Mouse (Mus musculus): ENCODE results near the gene Asah2. TPM values are rescaled to one million over a fixed set of nuclear protein-coding genes. Genes with fewer than 3 reads are reported as not detected.

The Asah2 gene
- polyA plus RNA-seq, 1 experiment = 0.01 TPM

DNA sequence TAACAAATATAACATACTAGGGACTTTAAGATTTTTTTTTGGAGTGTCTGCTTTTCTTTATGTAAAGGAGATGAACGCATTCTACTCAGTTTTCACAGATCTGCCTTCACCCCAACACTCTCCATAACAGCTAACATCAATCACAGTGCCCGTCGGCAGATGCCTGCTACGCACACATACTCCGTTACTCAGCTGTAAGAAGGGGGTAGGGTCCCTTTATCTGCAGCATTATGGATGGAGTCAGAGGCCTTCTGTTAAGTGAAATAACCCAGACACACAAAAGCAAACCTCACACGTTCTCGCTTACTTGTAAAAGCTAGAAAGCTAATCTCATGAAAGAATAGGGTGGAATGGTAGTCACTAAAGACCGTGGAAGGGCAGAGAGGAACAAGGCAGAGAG, 88.3 kb downstream of the Asah2 start:
- no peaks in the 10 kb centered on the region for H3K9me3 ChIP-seq (ENCODE audit: control insufficient read depth, low read length)
- TF ChIP-seq TAL1 (IDR thresholded peaks at IDR 0.05; ENCODE audit: low read length) = no peak
- no peak for TF ChIP-seq GATA1 (IDR thresholded peaks at IDR 0.05; ENCODE audit: low read length)
- no peaks in the 10 kb centered on the region for H3K27me3 ChIP-seq (ENCODE audit: control insufficient read depth)
- no peaks in the 10 kb centered on the region for H3K36me3 ChIP-seq (ENCODE audit: control insufficient read depth)
- no peak overlapping the region for H3K4me3 ChIP-seq (replicated peaks)
- H3K4me1 ChIP-seq (ENCODE audit: control insufficient read depth) = peaks cover 5% of the 10 kb centered on the region

GRCm38 (mm10) chr19:32018585-32018984, 89.4 kb downstream of the Asah2 start:
- no peaks in the 10 kb centered on the region for H3K27me3 ChIP-seq (ENCODE audit: control insufficient read depth)
- no peak overlapping the region for H3K4me3 ChIP-seq (replicated peaks)
- H3K36me3 ChIP-seq (ENCODE audit: control insufficient read depth) = no peaks in the 10 kb centered on the region
- no peaks in the 10 kb centered on the region for H3K9me3 ChIP-seq (ENCODE audit: control insufficient read depth, low read length)
- peaks cover 5% of the 10 kb centered on the region for H3K4me1 ChIP-seq (ENCODE audit: control insufficient read depth)
- no peak for TF ChIP-seq GATA1 (IDR thresholded peaks at IDR 0.05; ENCODE audit: low read length)
- no peak for TF ChIP-seq TAL1 (IDR thresholded peaks at IDR 0.05; ENCODE audit: low read length)

DNA sequence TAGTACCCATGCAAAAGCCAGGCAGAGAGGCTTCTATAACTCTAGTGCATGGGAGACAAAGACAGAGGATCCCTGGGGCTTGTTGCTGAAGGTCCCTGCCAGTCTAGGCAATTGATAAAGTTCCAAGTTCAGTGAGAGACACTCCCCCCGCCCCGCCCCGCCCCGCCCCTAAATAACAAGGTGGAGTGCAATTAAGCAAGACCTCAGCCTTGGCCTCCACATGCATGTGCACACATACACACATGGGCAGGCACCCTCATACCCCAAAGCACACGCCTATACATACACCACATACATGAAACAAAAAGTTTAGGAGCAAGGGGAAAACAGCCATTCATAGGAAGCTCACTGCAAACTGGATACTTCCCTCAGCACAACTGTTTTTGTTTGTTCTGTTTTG, 90.0 kb downstream of the Asah2 start:
- Histone ChIP-seq H3K36me3 (ENCODE audit: control insufficient read depth) (no peaks in the 10 kb centered on the region), H3K4me1 (ENCODE audit: control insufficient read depth) (peaks cover 5% of the 10 kb centered on the region), H3K4me3 (replicated peaks) (no peak overlapping the region), H3K27me3 (ENCODE audit: control insufficient read depth) (no peaks in the 10 kb centered on the region), H3K9me3 (ENCODE audit: control insufficient read depth, low read length) (no peaks in the 10 kb centered on the region)
- TF ChIP-seq GATA1 (IDR thresholded peaks at IDR 0.05; ENCODE audit: low read length) = no peak
- no peak for TF ChIP-seq TAL1 (IDR thresholded peaks at IDR 0.05; ENCODE audit: low read length)

DNA sequence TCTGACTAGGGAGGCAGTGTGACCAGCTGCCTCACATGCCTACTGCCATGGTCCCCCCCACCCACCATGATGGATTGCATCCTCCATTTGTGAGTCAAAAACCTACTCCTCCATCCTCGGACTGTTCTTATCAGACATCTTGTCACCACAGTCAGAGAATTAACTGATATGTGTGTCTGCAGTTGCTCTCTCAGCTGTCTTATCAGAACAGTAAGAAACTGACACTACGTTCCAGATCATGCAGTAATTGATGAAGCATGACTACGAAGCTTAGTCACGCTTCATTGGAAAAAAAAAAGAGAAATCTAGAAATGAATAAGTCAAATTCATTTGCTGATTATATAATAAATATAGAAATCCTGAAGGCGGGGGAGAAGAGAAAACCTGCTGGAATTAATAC, 105.4 kb downstream of the Asah2 start:
- TF ChIP-seq GATA1 (IDR thresholded peaks at IDR 0.05; ENCODE audit: low read length) (no peak), TAL1 (IDR thresholded peaks at IDR 0.05; ENCODE audit: low read length) (no peak)

GRCm38 (mm10) chr19:31996916-31997315, 111.1 kb downstream of the Asah2 start:
- no peaks in the 10 kb centered on the region for H3K4me1 ChIP-seq (ENCODE audit: control insufficient read depth)
- TF ChIP-seq GATA1 (IDR thresholded peaks at IDR 0.05; ENCODE audit: low read length) (no peak), TAL1 (IDR thresholded peaks at IDR 0.05; ENCODE audit: low read length) (no peak)

More for the DNA sequence above, 105.4 kb downstream of the Asah2 start:
- Histone ChIP-seq H3K36me3 (ENCODE audit: control insufficient read depth) (no peaks in the 10 kb centered on the region), H3K4me3 (replicated peaks) (no peak overlapping the region), H3K4me1 (ENCODE audit: control insufficient read depth) (no peaks in the 10 kb centered on the region), H3K9me3 (ENCODE audit: control insufficient read depth, low read length) (no peaks in the 10 kb centered on the region), H3K27me3 (ENCODE audit: control insufficient read depth) (no peaks in the 10 kb centered on the region)

DNA sequence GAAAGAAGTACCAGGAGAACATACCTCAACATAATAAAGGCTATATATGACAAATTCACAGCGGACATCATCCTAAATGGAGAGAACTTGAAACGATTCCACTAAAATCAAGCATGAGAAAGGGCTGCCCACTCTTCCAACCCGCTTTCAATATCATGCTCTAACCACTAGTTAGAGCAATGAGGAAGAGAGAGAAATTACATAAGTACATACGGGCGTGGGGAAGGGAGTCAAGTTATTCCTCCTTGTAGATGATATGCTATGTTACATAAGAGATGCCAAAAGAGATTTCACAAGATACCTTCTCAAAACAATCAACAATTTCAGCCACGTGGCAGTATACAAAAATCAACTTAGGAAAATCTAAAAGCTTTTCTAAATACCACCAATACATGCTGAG, 117.0 kb downstream of the Asah2 start:
- Histone ChIP-seq H3K4me3 (replicated peaks) (no peak overlapping the region), H3K9me3 (ENCODE audit: control insufficient read depth, low read length) (no peaks in the 10 kb centered on the region), H3K36me3 (ENCODE audit: control insufficient read depth) (no peaks in the 10 kb centered on the region), H3K27me3 (ENCODE audit: control insufficient read depth) (no peaks in the 10 kb centered on the region), H3K4me1 (ENCODE audit: control insufficient read depth) (no peaks in the 10 kb centered on the region)
- TF ChIP-seq TAL1 (IDR thresholded peaks at IDR 0.05; ENCODE audit: low read length) = no peak
- TF ChIP-seq GATA1 (IDR thresholded peaks at IDR 0.05; ENCODE audit: low read length) = no peak

More at GRCm38 (mm10) chr19:31996916-31997315, 111.1 kb downstream of the Asah2 start:
- H3K36me3 ChIP-seq (ENCODE audit: control insufficient read depth) = no peaks in the 10 kb centered on the region
- no peaks in the 10 kb centered on the region for H3K9me3 ChIP-seq (ENCODE audit: control insufficient read depth, low read length)
- no peak overlapping the region for H3K4me3 ChIP-seq (replicated peaks)
- H3K27me3 ChIP-seq (ENCODE audit: control insufficient read depth) = no peaks in the 10 kb centered on the region

DNA sequence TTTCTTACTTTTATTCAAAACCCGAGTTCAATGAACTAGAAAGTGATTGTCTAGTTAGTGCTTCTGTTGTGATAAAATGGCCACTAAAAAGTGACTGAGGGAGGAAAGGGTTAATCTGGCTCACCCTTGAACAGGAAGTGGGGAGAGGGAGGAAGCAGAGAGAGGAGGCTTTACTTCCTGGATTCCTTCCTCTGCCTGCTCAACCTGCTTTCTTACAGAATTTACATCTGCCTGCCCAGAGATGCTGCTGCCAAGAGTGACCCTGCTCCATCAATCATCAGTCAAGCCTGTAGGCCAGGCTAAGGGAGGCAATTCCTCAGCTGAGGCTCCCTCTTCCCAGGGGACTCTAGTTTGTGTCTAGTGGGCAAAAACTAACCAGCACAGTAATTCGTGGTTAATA, 132.1 kb downstream of the Asah2 start:
- H3K4me1 ChIP-seq (ENCODE audit: control insufficient read depth) = no peaks in the 10 kb centered on the region
- no peak overlapping the region for H3K4me3 ChIP-seq (replicated peaks)
- H3K9me3 ChIP-seq (ENCODE audit: control insufficient read depth, low read length) = no peaks in the 10 kb centered on the region
- H3K36me3 ChIP-seq (ENCODE audit: control insufficient read depth) = no peaks in the 10 kb centered on the region
- H3K27me3 ChIP-seq (ENCODE audit: control insufficient read depth) = no peaks in the 10 kb centered on the region
- TF ChIP-seq GATA1 (IDR thresholded peaks at IDR 0.05; ENCODE audit: low read length) (no peak), TAL1 (IDR thresholded peaks at IDR 0.05; ENCODE audit: low read length) (no peak)

GRCm38 (mm10) chr19:31971998-31972397, 136.0 kb downstream of the Asah2 start:
- 0 out of 2 replicates have a peak, but pooled peaks cover 2% of the 10 kb centered on the region for H3K27me3 ChIP-seq (ENCODE audit: control insufficient read depth)
- no peaks in the 10 kb centered on the region for H3K4me1 ChIP-seq (ENCODE audit: control insufficient read depth)
- no peaks in the 10 kb centered on the region for H3K9me3 ChIP-seq (ENCODE audit: control insufficient read depth, low read length)
- TF ChIP-seq TAL1 (IDR thresholded peaks at IDR 0.05; ENCODE audit: low read length) (no peak), GATA1 (IDR thresholded peaks at IDR 0.05; ENCODE audit: low read length) (no peak)
- no peak overlapping the region for H3K4me3 ChIP-seq (replicated peaks)
- H3K36me3 ChIP-seq (ENCODE audit: control insufficient read depth) = no peaks in the 10 kb centered on the region

GRCm38 (mm10) chr19:31971405-31971804, 136.6 kb downstream of the Asah2 start:
- no peaks in the 10 kb centered on the region for H3K36me3 ChIP-seq (ENCODE audit: control insufficient read depth)
- H3K27me3 ChIP-seq (ENCODE audit: control insufficient read depth) = 0 out of 2 replicates have a peak, but pooled peaks cover 2% of the 10 kb centered on the region
- no peak overlapping the region for H3K4me3 ChIP-seq (replicated peaks)
- H3K9me3 ChIP-seq (ENCODE audit: control insufficient read depth, low read length) = no peaks in the 10 kb centered on the region
- TF ChIP-seq GATA1 (IDR thresholded peaks at IDR 0.05; ENCODE audit: low read length) = no peak
- TF ChIP-seq TAL1 (IDR thresholded peaks at IDR 0.05; ENCODE audit: low read length) = no peak
- H3K4me1 ChIP-seq (ENCODE audit: control insufficient read depth) = no peaks in the 10 kb centered on the region

- Histone ChIP-seq H3K4me3 (replicated peaks) (no peak overlapping the region), H3K36me3 (ENCODE audit: control insufficient read depth) (no peaks in the 10 kb centered on the region), H3K27me3 (ENCODE audit: control insufficient read depth) (0 out of 2 replicates have a peak, but pooled peaks cover 2% of the 10 kb centered on the region), H3K9me3 (ENCODE audit: control insufficient read depth, low read length) (no peaks in the 10 kb centered on the region), H3K4me1 (ENCODE audit: control insufficient read depth) (no peaks in the 10 kb centered on the region)
- no peak for TF ChIP-seq TAL1 (IDR thresholded peaks at IDR 0.05; ENCODE audit: low read length)
These were observed 140.0 kb downstream of the Asah2 start for GRCm38 (mm10) chr19:31967933-31968532.

Data from erythroblast, embryonic 14.5 days (primary cell).